In the genomic region with DNA sequence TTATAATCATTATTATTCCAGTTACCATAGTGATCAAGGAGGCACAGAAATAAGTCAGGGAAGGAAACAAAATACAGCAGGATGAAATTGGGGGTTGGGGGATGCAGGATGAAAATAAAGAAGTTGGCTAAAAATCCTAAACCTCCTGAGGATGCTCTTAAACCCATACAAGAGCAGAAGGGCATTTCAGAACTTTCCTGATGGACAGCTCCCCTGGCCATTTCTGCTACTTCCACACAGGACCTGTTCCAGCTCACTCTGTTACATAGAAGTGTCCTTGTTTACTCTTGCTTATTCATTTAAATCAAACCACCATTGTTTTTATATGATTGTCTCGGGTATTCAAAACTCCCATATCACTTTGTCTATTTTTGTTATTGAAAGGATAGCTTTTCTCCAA, we compare ENCODE assay signal across 10 mouse cellular contexts.
DNase-seq lines count a peak whose midpoint lies in the region; ATAC-seq and TF ChIP-seq lines count a peak whose summit lies in the region.
"Had no signal": no experiment of that assay in that cellular context is flagged by ENCODE, and none has a peak within 500 bp of the region (broad histone marks: within the 10 kb centered on the region; RNA-seq: fewer than 3 reads in every experiment).

No protein-coding gene starts in this region.

- no peaks in the 10 kb centered on the region for H3K9me3 ChIP-seq in liver, embryonic 11.5 days (ENCODE audit: control insufficient read depth, low read length)
- H3K9me3 ChIP-seq: lung, embryonic 15.5 days had no signal

- peak; percentile 2 for DNase-seq in liver, adult 2 months (ENCODE audit: extremely low read depth, low read depth, low spot score)
- no peak for DNase-seq in liver, embryonic 11.5 days (ENCODE audit: low spot score)
- DNase-seq in Muller cell, postnatal 12 days (ENCODE audit: inconsistent ontology term): peak; percentile 23
- peak; percentile 68 for DNase-seq in adrenal gland, postnatal 10 days
- peak; percentile 13 to 70 for DNase-seq in kidney, postnatal 36 days
- DNase-seq in right cerebral cortex, adult 18-20 months: no peak
- DNase-seq in left cerebral cortex, postnatal 36 days (ENCODE audit: low spot score in 2 of 2): no peak

- no peak for TF ChIP-seq POLR2A in liver, adult 2 months (IDR thresholded peaks at IDR 0.05; ENCODE audit: extremely low read depth, insufficient read depth, low read length)

- no peaks in the 10 kb centered on the region for H3K79me2 ChIP-seq in liver, adult 2 months (ENCODE audit: control insufficient read depth, insufficient read depth, low read length)

- H3K4me2 ChIP-seq in liver, embryonic 11.5 days: no peak overlapping the region
- H3K4me2 ChIP-seq: lung, embryonic 15.5 days had no signal

- whole genome bisulfite sequencing in liver, adult 2 months: 4% methylated on average over 1 of the region's 1 CpGs
- 11% methylated on average over 1 of the region's 1 CpGs for WGBS in liver, embryonic 11.5 days

- intact Hi-C loops in left cerebral cortex, postnatal 36 days (cut with DNase I): no loop called here

- H3K27me3 ChIP-seq in liver, adult 2 months (ENCODE audit: control insufficient read depth, insufficient read depth, low read length): no peaks in the 10 kb centered on the region
- H3K27me3 ChIP-seq in liver, embryonic 11.5 days (replicated peaks; ENCODE audit: control insufficient read depth, insufficient read depth, low read length): no peaks in the 10 kb centered on the region
- H3K27me3 ChIP-seq: lung, embryonic 15.5 days had no signal

- H3K27ac ChIP-seq in liver, adult 2 months (replicated peaks; ENCODE audit: insufficient read depth, low read depth, low read length): no peak overlapping the region
- H3K27ac ChIP-seq in liver, embryonic 11.5 days (ENCODE audit: low read depth, low read length): no peak overlapping the region
- H3K27ac ChIP-seq: lung, embryonic 15.5 days had no signal

- no peak overlapping the region for H3K4me3 ChIP-seq in liver, adult 2 months (ENCODE audit: insufficient read depth, low read depth, low read length)
- H3K4me3 ChIP-seq in liver, embryonic 11.5 days (ENCODE audit: low read depth, low read length): no peak overlapping the region
- H3K4me3 ChIP-seq: erythroblast, embryonic 14.5 days; lung, embryonic 15.5 days had no signal

- no peak for TF ChIP-seq CTCF in liver, adult 2 months (IDR thresholded peaks at IDR 0.05; ENCODE audit: low read depth, low read length)

- H3K4me1 ChIP-seq in liver, adult 2 months (ENCODE audit: control insufficient read depth, insufficient read depth, low read length): no peaks in the 10 kb centered on the region
- H3K4me1 ChIP-seq in liver, embryonic 11.5 days (replicated peaks; ENCODE audit: control insufficient read depth, insufficient read depth, low read length): no peaks in the 10 kb centered on the region; the same call in 1 of the 2 replicates
- H3K4me1 ChIP-seq: lung, embryonic 15.5 days had no signal

- ATAC-seq in liver, embryonic 11.5 days (replicated peaks; ENCODE audit: low FRiP score): no peak
- no peak for ATAC-seq in megakaryocyte, adult 5-6 weeks (ENCODE audit: poor library complexity, severe bottlenecking)

- H3K9ac ChIP-seq in liver, adult 2 months (ENCODE audit: low read depth, low read length): no peak overlapping the region
- H3K9ac ChIP-seq in liver, embryonic 11.5 days (ENCODE audit: low read depth, low read length): no peak overlapping the region
- H3K9ac ChIP-seq: lung, embryonic 15.5 days had no signal

- no peaks in the 10 kb centered on the region for H3K36me3 ChIP-seq in liver, adult 2 months (ENCODE audit: control insufficient read depth, insufficient read depth, low read length)
- no peaks in the 10 kb centered on the region for H3K36me3 ChIP-seq in liver, embryonic 11.5 days (ENCODE audit: control insufficient read depth, insufficient read depth, low read length)
- H3K36me3 ChIP-seq: lung, embryonic 15.5 days had no signal

Comparison
In these comparisons a context has a peak if more than half of its experiments do, and no peak if none do; other contexts are left out.
1. DNase-seq: peak in liver, adult 2 months (single experiment), Muller cell, postnatal 12 days (single experiment), adrenal gland, postnatal 10 days (single experiment) and kidney, postnatal 36 days (2 of 2); none in liver, embryonic 11.5 days (single experiment), right cerebral cortex, adult 18-20 months (single experiment) and left cerebral cortex, postnatal 36 days (0 of 2).